Mouse (Mus musculus) erythroblast, embryonic 14.5 days (primary cell): ENCODE data around the gene Tex21.

Experiments
- GATA1 ChIP-seq: IDR thresholded peaks from 2 replicates; pipeline ENCODE4 v1.6.1; 2012; ENCODE audit warnings: low read length, inconsistent platforms, mixed read lengths
- TAL1 ChIP-seq: IDR thresholded peaks from 3 replicates; pipeline ENCODE4 v1.6.1; 2012; ENCODE audit warnings: low read length, inconsistent platforms, mixed read lengths

DNA sequence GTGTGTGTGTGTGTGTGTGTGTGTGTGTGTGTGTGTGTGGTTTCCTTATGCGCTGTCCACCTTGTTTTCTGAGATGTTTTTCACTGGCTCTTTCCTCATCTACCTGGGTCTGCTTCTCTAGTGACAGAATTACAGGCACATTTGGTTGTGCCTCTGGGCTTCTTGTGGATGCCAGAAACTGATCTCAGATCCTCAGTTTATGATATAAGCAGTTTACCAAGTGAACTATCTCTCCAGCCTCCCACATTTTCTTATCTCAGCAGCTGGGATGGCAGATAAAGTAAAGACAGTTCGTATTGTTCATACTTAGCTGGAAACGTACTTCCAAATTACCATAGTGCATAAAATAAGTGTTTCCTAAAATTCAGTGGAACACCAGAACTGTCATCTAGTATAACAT is 5.5 kb downstream of the Tex21 start:
- TF ChIP-seq GATA1, result peak; percentile 67
- no peak for TF ChIP-seq TAL1
